Comparison of ENCODE assay signal across 8 mouse cellular contexts in the genomic region with DNA sequence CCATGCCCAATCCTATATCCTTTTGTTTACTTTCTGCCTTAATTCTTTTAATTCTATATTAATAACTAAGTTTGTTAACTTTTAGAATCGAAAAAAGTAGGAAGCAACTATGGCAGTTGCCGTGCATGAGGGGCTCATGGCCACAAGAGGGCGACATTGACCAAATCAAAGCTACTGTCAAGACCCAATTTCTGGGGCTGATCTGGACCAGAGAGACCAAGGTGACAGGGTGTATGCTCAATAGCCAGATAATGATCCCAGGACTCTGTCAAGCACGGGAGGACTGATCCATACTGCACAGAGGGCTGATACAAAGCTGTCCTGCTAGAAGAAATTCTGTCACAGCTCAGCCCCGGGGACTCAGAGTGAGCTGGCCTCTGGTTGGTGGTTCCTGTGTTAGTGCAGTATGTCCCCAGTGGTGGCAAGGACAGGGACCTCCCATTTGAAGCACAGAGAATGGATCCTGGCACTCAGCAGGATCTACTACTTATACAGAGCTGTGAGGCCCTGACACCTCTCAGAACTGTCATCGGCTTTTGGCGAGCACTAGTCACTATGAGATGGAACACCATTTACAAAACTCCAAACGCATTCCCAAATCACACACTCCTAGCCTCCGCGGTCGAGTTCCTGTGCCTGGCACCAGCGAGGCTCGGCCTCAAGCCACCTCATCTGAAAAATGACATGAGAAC. TPM values are rescaled to one million over a fixed set of nuclear protein-coding genes. Genes with fewer than 3 reads are reported as not detected.
A peak's percentile ranks its signal among the peaks of the same experiment; 100 is the strongest.
DNase-seq lines count a peak whose midpoint lies in the region; ATAC-seq lines count a peak whose summit lies in the region.

No protein-coding gene starts in this region.

- no peak overlapping the region for H3K9ac ChIP-seq in kidney, embryonic 15.5 days

- intact Hi-C loops in left cerebral cortex, postnatal 36 days (cut with DNase I) = loop anchor here (2.0 to 10.0 kb wide), 4 partner anchors 148 to 486 kb away; a partner anchor contains a TSS

- WGBS in kidney, embryonic 15.5 days = 69% methylated on average over 13 of the region's 13 CpGs

- DNase-seq in kidney, adult 18-20 months = peak; percentile 76
- peak; percentile 88 to 91 for DNase-seq in cerebellum, postnatal 10 days
- DNase-seq in gastrocnemius, adult 8-10 months (ENCODE audit: low spot score in 2 of 2) = peak; percentile 25 to 26
- DNase-seq in left cerebral cortex, postnatal 36 days (ENCODE audit: low spot score in 2 of 2) = peak; percentile 50 to 56
- DNase-seq in splenic B cell, adult 2 months (ENCODE audit: low read depth, low spot score) = peak; percentile 88

- H3K4me1 ChIP-seq in kidney, embryonic 15.5 days = no peaks in the 10 kb centered on the region

- no peaks in the 10 kb centered on the region for H3K27me3 ChIP-seq in kidney, embryonic 15.5 days
- H3K27me3 ChIP-seq in splenic B cell, adult 2 months (ENCODE audit: control insufficient read depth, insufficient read depth, low read length, poor library complexity, severe bottlenecking) = no peaks in the 10 kb centered on the region

- H3K9me3 ChIP-seq in kidney, embryonic 15.5 days (replicated peaks) = no peaks in the 10 kb centered on the region

- H3K4me2 ChIP-seq in kidney, embryonic 15.5 days = no peak overlapping the region

- no peak for ATAC-seq in kidney, embryonic 15.5 days (replicated peaks; ENCODE audit: low FRiP score)
- peak; percentile 64 for ATAC-seq in inflammation-experienced regulatory T-cells, adult 6 months
- peak; percentile 58; the same call in 1 of the 2 replicates for ATAC-seq in monocyte, adult 5-6 weeks (replicated peaks; ENCODE audit: insufficient number of reproducible peaks, low FRiP score, low TSS enrichment, poor library complexity, severe bottlenecking)

- H3K27ac ChIP-seq in kidney, embryonic 15.5 days = no peak overlapping the region

- no peak overlapping the region for H3K4me3 ChIP-seq in kidney, embryonic 15.5 days (replicated peaks)

- H3K36me3 ChIP-seq in kidney, embryonic 15.5 days = peaks cover 64% of the 10 kb centered on the region
- peaks cover 14% of the 10 kb centered on the region for H3K36me3 ChIP-seq in splenic B cell, adult 2 months (ENCODE audit: control insufficient read depth, insufficient read depth, low read length, poor library complexity, severe bottlenecking)

RNA-seq across cellular contexts. Expression of a gene that starts 32.9 kb away (rescaled TPM):
- polyA plus RNA-seq in kidney, embryonic 15.5 days (2015; fragmentation: Nextera tagmentation; extraction: Ambion mirVana) = 38.7 and 46.1 TPM in 2 replicates
- total RNA-seq in gastrocnemius, adult 8-10 months (2022) = 1 to 10 TPM in 3 of 4 experiments, under 1 TPM in 1; 0.46 to 1.8 (median 1.5) TPM
- polyA plus RNA-seq in inflammation-experienced regulatory T-cells, adult 6 months (2017; shearing (Covaris generic)) = 1 to 10 TPM in 2 of 3 experiments, not detected in 1; 6.3 to 7.3 TPM
- total RNA-seq in left cerebral cortex, postnatal 36 days (2021) = 10 to 100 TPM in 1 of 2 experiments, 1 to 10 TPM in 1; 7.4 to 10.8 TPM
- not detected in 3 replicates for total RNA-seq in monocyte, adult 5-6 weeks (2017)

Comparison
In these comparisons a context has a peak if more than half of its experiments do, and no peak if none do; other contexts are left out.
1. DNase-seq: peak in every context shown above with its lines; median percentile 90 in cerebellum, postnatal 10 days; 88 in splenic B cell, adult 2 months; 76 in kidney, adult 18-20 months; 53 in left cerebral cortex, postnatal 36 days; 26 in gastrocnemius, adult 8-10 months.